ENCODE assay signal across 11 mouse cellular contexts in genomic region chr5:36174569-36175115, GRCm38 (mm10). TPM values are rescaled to one million over a fixed set of nuclear protein-coding genes. Genes with fewer than 3 reads are reported as not detected.
DNase-seq lines count a peak whose midpoint lies in the region; ATAC-seq and TF ChIP-seq lines count a peak whose summit lies in the region.
"Had no signal": no experiment of that assay in that cellular context is flagged by ENCODE, and none has a peak within 500 bp of the region (broad histone marks: within the 10 kb centered on the region; RNA-seq: fewer than 3 reads in every experiment).

No protein-coding gene starts in this region.

- no peak for TF ChIP-seq EP300 in stomach, postnatal 0 days (optimal IDR thresholded peaks at IDR 0.05)

- no peaks in the 10 kb centered on the region for H3K4me1 ChIP-seq in stomach, embryonic 14.5 days (ENCODE audit: control insufficient read depth, insufficient read depth, low read length)
- no peaks in the 10 kb centered on the region for H3K4me1 ChIP-seq in stomach, postnatal 0 days (replicated peaks; ENCODE audit: control insufficient read depth, insufficient read depth)
- peaks cover 14% of the 10 kb centered on the region for H3K4me1 ChIP-seq in hindbrain, embryonic 12.5 days
- peaks cover 8% of the 10 kb centered on the region for H3K4me1 ChIP-seq in midbrain, embryonic 11.5 days (ENCODE audit: control insufficient read depth, insufficient read depth, low read length)

- H3K4me3 ChIP-seq in stomach, embryonic 14.5 days (ENCODE audit: low read depth, low read length), result no peak overlapping the region
- H3K4me3 ChIP-seq in stomach, postnatal 0 days (ENCODE audit: low read depth, low read length), result no peak overlapping the region
- no peak overlapping the region for H3K4me3 ChIP-seq in hindbrain, embryonic 12.5 days
- no peak overlapping the region for H3K4me3 ChIP-seq in midbrain, embryonic 11.5 days (ENCODE audit: low read depth, low read length)

- no peak overlapping the region for H3K4me2 ChIP-seq in stomach, embryonic 14.5 days (replicated peaks; ENCODE audit: low read depth, low read length)
- no peak overlapping the region for H3K4me2 ChIP-seq in stomach, postnatal 0 days (replicated peaks; ENCODE audit: low read depth)
- no peak overlapping the region; the same call in 1 of the 2 replicates for H3K4me2 ChIP-seq in hindbrain, embryonic 12.5 days (replicated peaks)
- H3K4me2 ChIP-seq in midbrain, embryonic 11.5 days, result no peak overlapping the region

- H3K9me3 ChIP-seq in stomach, embryonic 14.5 days (ENCODE audit: control insufficient read depth, low read depth, low read length), result no peaks in the 10 kb centered on the region
- no peaks in the 10 kb centered on the region for H3K9me3 ChIP-seq in stomach, postnatal 0 days (ENCODE audit: control insufficient read depth, low read length)
- H3K9me3 ChIP-seq in hindbrain, embryonic 12.5 days (replicated peaks), result no peaks in the 10 kb centered on the region
- H3K9me3 ChIP-seq in midbrain, embryonic 11.5 days (ENCODE audit: control insufficient read depth, low read length), result no peaks in the 10 kb centered on the region

- no peak for DNase-seq in stomach, postnatal 0 days (ENCODE audit: low spot score)
- no peak for DNase-seq in midbrain, embryonic 11.5 days (ENCODE audit: low spot score, missing footprints)
- DNase-seq in retina, postnatal 1 day, result peak; percentile 83
- DNase-seq in spleen, postnatal 36 days (ENCODE audit: low spot score in 2 of 2), result no peak
- DNase-seq in T-cell, adult 2 months (ENCODE audit: low spot score), result no peak
- no peak for DNase-seq in heart, adult 11 months
- DNase-seq: adrenal gland, postnatal 10 days; cerebellum, adult 11-12 months; lung, adult 2 months had no signal

- H3K27ac ChIP-seq in stomach, embryonic 14.5 days (ENCODE audit: low read length), result peak overlapping the region; percentile 33; the same call in 1 of the 2 replicates
- no peak overlapping the region for H3K27ac ChIP-seq in stomach, postnatal 0 days (replicated peaks)
- H3K27ac ChIP-seq in hindbrain, embryonic 12.5 days, result peak overlapping the region; percentile 79
- H3K27ac ChIP-seq in midbrain, embryonic 11.5 days (ENCODE audit: low read depth, low read length), result peak overlapping the region; percentile 65

- no peak for TF ChIP-seq CTCF in stomach, postnatal 0 days (IDR thresholded peaks at IDR 0.05; ENCODE audit: low read depth)

- no peaks in the 10 kb centered on the region for H3K27me3 ChIP-seq in stomach, embryonic 14.5 days (ENCODE audit: control insufficient read depth, insufficient read depth, low read length)
- no peaks in the 10 kb centered on the region for H3K27me3 ChIP-seq in stomach, postnatal 0 days (ENCODE audit: control insufficient read depth, insufficient read depth, low read length)
- H3K27me3 ChIP-seq in hindbrain, embryonic 12.5 days, result peaks cover 3% of the 10 kb centered on the region
- no peaks in the 10 kb centered on the region for H3K27me3 ChIP-seq in midbrain, embryonic 11.5 days (ENCODE audit: control insufficient read depth, insufficient read depth, low read length)

- H3K36me3 ChIP-seq in stomach, embryonic 14.5 days (ENCODE audit: control insufficient read depth, insufficient read depth, low read length), result no peaks in the 10 kb centered on the region
- no peaks in the 10 kb centered on the region for H3K36me3 ChIP-seq in stomach, postnatal 0 days (ENCODE audit: control insufficient read depth, insufficient read depth, low read length)
- H3K36me3 ChIP-seq in hindbrain, embryonic 12.5 days, result no peaks in the 10 kb centered on the region
- no peaks in the 10 kb centered on the region for H3K36me3 ChIP-seq in midbrain, embryonic 11.5 days (ENCODE audit: control insufficient read depth, insufficient read depth, low read length)

- no peak; the same call in 1 of the 2 replicates for ATAC-seq in stomach, embryonic 14.5 days (ENCODE audit: insufficient number of reproducible peaks, insufficient read depth, low FRiP score, low read depth)
- no peak for ATAC-seq in stomach, postnatal 0 days (ENCODE audit: low FRiP score, low TSS enrichment)
- peak; percentile 86 for ATAC-seq in hindbrain, embryonic 12.5 days (ENCODE audit: low FRiP score)
- peak; percentile 87 for ATAC-seq in midbrain, embryonic 11.5 days (ENCODE audit: low FRiP score)

- H3K9ac ChIP-seq in stomach, embryonic 14.5 days (replicated peaks; ENCODE audit: low read depth, low read length), result no peak overlapping the region
- H3K9ac ChIP-seq in stomach, postnatal 0 days (ENCODE audit: low read length), result no peak overlapping the region
- H3K9ac ChIP-seq in hindbrain, embryonic 12.5 days, result no peak overlapping the region
- H3K9ac ChIP-seq in midbrain, embryonic 11.5 days (ENCODE audit: low read length), result peak overlapping the region; percentile 17; the same call in 1 of the 2 replicates

- 54% methylated on average over 9 of the region's 9 CpGs for WGBS in stomach, embryonic 14.5 days
- WGBS in stomach, postnatal 0 days, result 50% methylated on average over 9 of the region's 9 CpGs
- 10% methylated on average over 9 of the region's 9 CpGs for WGBS in hindbrain, embryonic 12.5 days
- 8% methylated on average over 9 of the region's 9 CpGs for WGBS in midbrain, embryonic 11.5 days

RNA-seq across cellular contexts. Expression of gene Psapl1, which starts 29.2 kb away (rescaled TPM):
- 2.4 and 3.3 TPM in 2 replicates for polyA plus RNA-seq in stomach, embryonic 14.5 days (2014; fragmentation: Nextera tagmentation; extraction: Ambion mirVana)
- polyA plus RNA-seq in stomach, postnatal 0 days (2015; fragmentation: Nextera tagmentation; extraction: Ambion mirVana), result 311 and 314 TPM in 2 replicates
- 0.08 TPM in 1 of 2 replicates, not detected in the other for polyA plus RNA-seq in hindbrain, embryonic 12.5 days (2016; fragmentation: Nextera tagmentation; extraction: Ambion mirVana)
- 0.16 TPM in 1 of 2 replicates, not detected in the other for polyA plus RNA-seq in midbrain, embryonic 11.5 days (2014; fragmentation: Nextera tagmentation; extraction: Ambion mirVana)

Comparison
In these comparisons a context has a peak if more than half of its experiments do, and no peak if none do; other contexts are left out.
1. RNA of gene Psapl1, which starts 29.2 kb away (polyA plus RNA-seq): 311 to 314 TPM in stomach, postnatal 0 days; 2.4 to 3.3 TPM in stomach, embryonic 14.5 days, 0.16 TPM in midbrain, embryonic 11.5 days and 0.08 TPM in hindbrain, embryonic 12.5 days; every median in the first group is over 10 times any median in the second.
2. ATAC-seq: peak in hindbrain, embryonic 12.5 days (single experiment) and midbrain, embryonic 11.5 days (single experiment); none in stomach, embryonic 14.5 days (single experiment) and stomach, postnatal 0 days (single experiment).